Mouse (Mus musculus): Measurements from ENCODE around the gene Lhx3. TPM values are rescaled to one million over a fixed set of nuclear protein-coding genes. Genes with fewer than 3 reads are reported as not detected.

Lhx3 gene
- polyA plus RNA-seq, 1 experiment from 2014 or later, result not detected

- WGBS (ENCODE audit: missing documents), result 74% methylated on average over 2 of the region's 2 CpGs
Observed at GRCm38 (mm10) chr2:26177189-26177588, 30.9 kb downstream of the Lhx3 start.

GRCm38 (mm10) chr2:26176731-26177130 is 31.4 kb downstream of the Lhx3 start:
- 68% methylated on average over 3 of the region's 5 CpGs for WGBS (ENCODE audit: missing documents)
- Histone ChIP-seq H3K36me3 (ENCODE audit: inconsistent target) (no peaks in the 10 kb centered on the region), H3K79me2 (ENCODE audit: inconsistent target) (no peaks in the 10 kb centered on the region), H3K4me3 (ENCODE audit: inconsistent target) (no peak overlapping the region), H3K27ac (no peak overlapping the region)

More at GRCm38 (mm10) chr2:26177189-26177588, 30.9 kb downstream of the Lhx3 start:
- Histone ChIP-seq H3K36me3 (ENCODE audit: inconsistent target) (no peaks in the 10 kb centered on the region), H3K79me2 (ENCODE audit: inconsistent target) (no peaks in the 10 kb centered on the region), H3K4me3 (ENCODE audit: inconsistent target) (no peak overlapping the region), H3K27ac (no peak overlapping the region)

GRCm38 (mm10) chr2:26175191-26175590 is 32.9 kb downstream of the Lhx3 start:
- H3K36me3 ChIP-seq (ENCODE audit: inconsistent target), result no peaks in the 10 kb centered on the region
- H3K79me2 ChIP-seq (ENCODE audit: inconsistent target), result no peaks in the 10 kb centered on the region
- no peak overlapping the region for H3K27ac ChIP-seq
- WGBS (ENCODE audit: missing documents), result 42% methylated on average over 4 of the region's 4 CpGs
- H3K4me3 ChIP-seq (ENCODE audit: inconsistent target), result no peak overlapping the region

GRCm38 (mm10) chr2:26172166-26172565 is 35.9 kb downstream of the Lhx3 start:
- H3K27ac ChIP-seq, result no peak overlapping the region
- H3K4me3 ChIP-seq (ENCODE audit: inconsistent target), result no peak overlapping the region
- no peaks in the 10 kb centered on the region for H3K36me3 ChIP-seq (ENCODE audit: inconsistent target)
- no peaks in the 10 kb centered on the region for H3K79me2 ChIP-seq (ENCODE audit: inconsistent target)
- WGBS (ENCODE audit: missing documents), result 93% methylated on average over 2 of the region's 2 CpGs

GRCm38 (mm10) chr2:26170376-26170775 is 37.7 kb downstream of the Lhx3 start:
- no peaks in the 10 kb centered on the region for H3K36me3 ChIP-seq (ENCODE audit: inconsistent target)
- no peak overlapping the region for H3K27ac ChIP-seq
- H3K4me3 ChIP-seq (ENCODE audit: inconsistent target), result no peak overlapping the region
- WGBS (ENCODE audit: missing documents), result 66% methylated on average over 2 of the region's 2 CpGs
- H3K79me2 ChIP-seq (ENCODE audit: inconsistent target), result no peaks in the 10 kb centered on the region

- Histone ChIP-seq H3K27ac (no peak overlapping the region), H3K4me3 (ENCODE audit: inconsistent target) (no peak overlapping the region), H3K36me3 (ENCODE audit: inconsistent target) (no peaks in the 10 kb centered on the region), H3K79me2 (ENCODE audit: inconsistent target) (no peaks in the 10 kb centered on the region)
- WGBS (ENCODE audit: missing documents), result 61% methylated on average over 11 of the region's 11 CpGs
Observed at GRCm38 (mm10) chr2:26168843-26169579, 39.1 kb downstream of the Lhx3 start.

GRCm38 (mm10) chr2:26166890-26167289 is 41.2 kb downstream of the Lhx3 start:
- Histone ChIP-seq H3K36me3 (ENCODE audit: inconsistent target) (no peaks in the 10 kb centered on the region), H3K27ac (no peak overlapping the region), H3K4me3 (ENCODE audit: inconsistent target) (no peak overlapping the region), H3K79me2 (ENCODE audit: inconsistent target) (no peaks in the 10 kb centered on the region)
- WGBS (ENCODE audit: missing documents), result 91% methylated on average over 3 of the region's 3 CpGs

- 93% methylated on average over 9 of the region's 9 CpGs for WGBS (ENCODE audit: missing documents)
Observed at GRCm38 (mm10) chr2:26158064-26158463, 50.0 kb downstream of the Lhx3 start.

GRCm38 (mm10) chr2:26156191-26156977 is 51.7 kb downstream of the Lhx3 start:
- Histone ChIP-seq H3K27ac (no peak overlapping the region), H3K4me3 (ENCODE audit: inconsistent target) (no peak overlapping the region), H3K36me3 (ENCODE audit: inconsistent target) (no peaks in the 10 kb centered on the region), H3K79me2 (ENCODE audit: inconsistent target) (no peaks in the 10 kb centered on the region)
- 87% methylated on average over 10 of the region's 10 CpGs for WGBS (ENCODE audit: missing documents)

More at GRCm38 (mm10) chr2:26158064-26158463, 50.0 kb downstream of the Lhx3 start:
- Histone ChIP-seq H3K79me2 (ENCODE audit: inconsistent target) (no peaks in the 10 kb centered on the region), H3K36me3 (ENCODE audit: inconsistent target) (no peaks in the 10 kb centered on the region), H3K4me3 (ENCODE audit: inconsistent target) (no peak overlapping the region), H3K27ac (no peak overlapping the region)

- no peak overlapping the region for H3K27ac ChIP-seq
- no peaks in the 10 kb centered on the region for H3K36me3 ChIP-seq (ENCODE audit: inconsistent target)
- H3K79me2 ChIP-seq (ENCODE audit: inconsistent target), result no peaks in the 10 kb centered on the region
- WGBS (ENCODE audit: missing documents), result 57% methylated on average over 3 of the region's 3 CpGs
- H3K4me3 ChIP-seq (ENCODE audit: inconsistent target), result no peak overlapping the region
Observed at GRCm38 (mm10) chr2:26155737-26156136, 52.4 kb downstream of the Lhx3 start.

GRCm38 (mm10) chr2:26154586-26154985 is 53.5 kb downstream of the Lhx3 start:
- Histone ChIP-seq H3K4me3 (ENCODE audit: inconsistent target) (no peak overlapping the region), H3K27ac (no peak overlapping the region), H3K36me3 (ENCODE audit: inconsistent target) (no peaks in the 10 kb centered on the region), H3K79me2 (ENCODE audit: inconsistent target) (no peaks in the 10 kb centered on the region)
- 45% methylated on average over 5 of the region's 5 CpGs for WGBS (ENCODE audit: missing documents)

GRCm38 (mm10) chr2:26153909-26154340 is 54.2 kb downstream of the Lhx3 start:
- Histone ChIP-seq H3K79me2 (ENCODE audit: inconsistent target) (no peaks in the 10 kb centered on the region), H3K4me3 (ENCODE audit: inconsistent target) (no peak overlapping the region), H3K27ac (no peak overlapping the region), H3K36me3 (ENCODE audit: inconsistent target) (no peaks in the 10 kb centered on the region)
- WGBS (ENCODE audit: missing documents), result 35% methylated on average over 4 of the region's 4 CpGs

GRCm38 (mm10) chr2:26153295-26153694 is 54.8 kb downstream of the Lhx3 start:
- WGBS (ENCODE audit: missing documents), result 78% methylated on average over 4 of the region's 4 CpGs
- H3K4me3 ChIP-seq (ENCODE audit: inconsistent target), result no peak overlapping the region
- H3K36me3 ChIP-seq (ENCODE audit: inconsistent target), result no peaks in the 10 kb centered on the region
- no peak overlapping the region for H3K27ac ChIP-seq
- no peaks in the 10 kb centered on the region for H3K79me2 ChIP-seq (ENCODE audit: inconsistent target)
